ENCODE assay signal across 19 mouse cellular contexts in the genomic region with DNA sequence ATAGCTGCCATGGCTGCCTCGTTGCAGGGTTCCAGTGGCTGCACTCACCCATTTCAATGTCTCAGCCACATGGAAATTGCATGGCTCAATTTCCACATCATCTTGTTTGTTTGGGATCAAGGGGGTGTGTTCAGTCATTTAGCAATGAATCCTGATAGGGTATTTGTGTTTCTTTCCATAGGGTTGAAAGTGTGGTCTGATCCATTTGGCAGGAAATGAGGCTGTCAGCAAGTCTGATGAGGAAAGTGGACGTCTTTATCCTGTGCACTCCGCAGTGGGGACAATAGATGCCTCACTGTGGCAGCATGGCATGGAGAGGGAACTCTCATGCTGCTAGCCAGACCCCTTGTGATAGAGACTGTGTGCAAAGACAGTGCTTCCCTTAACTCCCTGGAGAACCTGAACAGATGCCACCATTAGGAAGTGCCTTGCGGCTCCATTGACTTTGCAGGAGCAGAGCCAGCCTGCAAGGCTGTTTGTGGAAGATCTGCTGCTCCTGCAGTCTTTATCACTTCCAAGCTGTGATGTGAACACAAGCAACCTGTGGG. TPM values are rescaled to one million over a fixed set of nuclear protein-coding genes. Genes with fewer than 3 reads are reported as not detected.
DNase-seq lines count a peak whose midpoint lies in the region; ATAC-seq and TF ChIP-seq lines count a peak whose summit lies in the region.
"Had no signal": no experiment of that assay in that cellular context is flagged by ENCODE, and none has a peak within 500 bp of the region (broad histone marks: within the 10 kb centered on the region; RNA-seq: fewer than 3 reads in every experiment).

No protein-coding gene starts in this region.

- H3K27me3 ChIP-seq in lung, embryonic 14.5 days (ENCODE audit: insufficient read depth, low read length): no peaks in the 10 kb centered on the region
- peaks cover 17% of the 10 kb centered on the region for H3K27me3 ChIP-seq in forebrain, embryonic 10.5 days (ENCODE audit: poor library complexity, severe bottlenecking)
- H3K27me3 ChIP-seq in hindbrain, embryonic 13.5 days: no peaks in the 10 kb centered on the region
- no peaks in the 10 kb centered on the region for H3K27me3 ChIP-seq in heart, adult 2 months (ENCODE audit: control insufficient read depth, insufficient read depth, low read length)
- H3K27me3 ChIP-seq: heart, embryonic 15.5 days; lung, embryonic 15.5 days; megakaryocyte, embryonic 14.5 days had no signal

- H3K4me2 ChIP-seq in lung, embryonic 14.5 days: no peak overlapping the region
- H3K4me2 ChIP-seq in hindbrain, embryonic 13.5 days: no peak overlapping the region
- H3K4me2 ChIP-seq: heart, embryonic 15.5 days; lung, embryonic 15.5 days had no signal

- intact Hi-C loops in heart, adult 2 months (cut with DNase I): no loop called here

- H3K27ac ChIP-seq in lung, embryonic 14.5 days (ENCODE audit: low read depth): no peak overlapping the region
- peak overlapping the region; percentile 53; the same call in 1 of the 2 replicates for H3K27ac ChIP-seq in forebrain, embryonic 10.5 days
- H3K27ac ChIP-seq in hindbrain, embryonic 13.5 days: peak overlapping the region; percentile 40
- no peak overlapping the region for H3K27ac ChIP-seq in heart, adult 2 months
- H3K27ac ChIP-seq: heart, embryonic 15.5 days; kidney, postnatal 0 days; lung, embryonic 15.5 days had no signal

- no peaks in the 10 kb centered on the region for H3K79me2 ChIP-seq in heart, adult 2 months (replicated peaks; ENCODE audit: control insufficient read depth, insufficient read depth, low read length)

- WGBS in lung, embryonic 14.5 days: 60% methylated on average over 4 of the region's 4 CpGs
- 75% methylated on average over 4 of the region's 4 CpGs for WGBS in forebrain, embryonic 10.5 days
- 39% methylated on average over 4 of the region's 4 CpGs for WGBS in hindbrain, embryonic 13.5 days
- WGBS in heart, adult 2 months: 54% methylated on average over 4 of the region's 4 CpGs

- no peaks in the 10 kb centered on the region for H3K4me1 ChIP-seq in lung, embryonic 14.5 days (ENCODE audit: insufficient read depth)
- H3K4me1 ChIP-seq in forebrain, embryonic 10.5 days: peaks cover 53% of the 10 kb centered on the region
- peaks cover 35% of the 10 kb centered on the region for H3K4me1 ChIP-seq in hindbrain, embryonic 13.5 days (replicated peaks)
- peaks cover 7% of the 10 kb centered on the region for H3K4me1 ChIP-seq in heart, adult 2 months (ENCODE audit: control insufficient read depth, insufficient read depth, low read length)

- no peak for TF ChIP-seq EP300 in heart, adult 2 months (IDR thresholded peaks at IDR 0.05; ENCODE audit: insufficient read depth, low read depth, low read length)

- ATAC-seq in lung, embryonic 14.5 days (ENCODE audit: insufficient read depth): peak; percentile 22; the same call in 1 of the 2 replicates
- ATAC-seq in hindbrain, embryonic 13.5 days (ENCODE audit: low FRiP score): peak; percentile 37; the same call in 1 of the 2 replicates
- ATAC-seq: inflammation-experienced regulatory T-cells, adult 6 months had no signal

- H3K36me3 ChIP-seq in lung, embryonic 14.5 days (ENCODE audit: insufficient read depth): peaks cover 10% of the 10 kb centered on the region
- peaks cover 23% of the 10 kb centered on the region for H3K36me3 ChIP-seq in forebrain, embryonic 10.5 days (replicated peaks)
- peaks cover 6% of the 10 kb centered on the region; the same call in 1 of the 2 replicates for H3K36me3 ChIP-seq in hindbrain, embryonic 13.5 days
- H3K36me3 ChIP-seq in heart, adult 2 months (ENCODE audit: control insufficient read depth, insufficient read depth, low read length): peaks cover 5% of the 10 kb centered on the region; the same call in 1 of the 2 replicates

- DNase-seq in lung, embryonic 14.5 days: no peak
- no peak for DNase-seq in lung, postnatal 14 days
- DNase-seq in MN1 (ENCODE audit: low spot score): peak; percentile 14
- DNase-seq in forebrain, embryonic 10.5 days (ENCODE audit: extremely low spot score, low spot score): no peak
- no peak for DNase-seq in heart, adult 2 months
- DNase-seq in layer of hippocampus, adult 8-10 months (ENCODE audit: low spot score in 2 of 2): no peak
- DNase-seq in gastrocnemius, adult 8-10 months (ENCODE audit: low spot score in 2 of 2): no peak
- DNase-seq: adrenal gland, adult 8-10 months; cerebellum, adult 8-10 months; heart, adult 11 months; liver; right cerebral cortex, postnatal 4 days; thymus, adult 18-20 months had no signal

- H3K4me3 ChIP-seq in lung, embryonic 14.5 days (ENCODE audit: low read depth, low read length): no peak overlapping the region
- H3K4me3 ChIP-seq in forebrain, embryonic 10.5 days: no peak overlapping the region
- no peak overlapping the region for H3K4me3 ChIP-seq in hindbrain, embryonic 13.5 days
- no peak overlapping the region for H3K4me3 ChIP-seq in heart, adult 2 months
- H3K4me3 ChIP-seq: heart, embryonic 15.5 days; lung, embryonic 15.5 days; megakaryocyte, embryonic 14.5 days had no signal

- no peak overlapping the region for H3K9ac ChIP-seq in lung, embryonic 14.5 days
- no peak overlapping the region for H3K9ac ChIP-seq in hindbrain, embryonic 13.5 days
- H3K9ac ChIP-seq in heart, adult 2 months (ENCODE audit: low read depth, low read length): no peak overlapping the region
- H3K9ac ChIP-seq: heart, embryonic 15.5 days; lung, embryonic 15.5 days had no signal

- TF ChIP-seq CTCF in lung, embryonic 14.5 days (IDR thresholded peaks at IDR 0.05; ENCODE audit: low read depth): no peak
- TF ChIP-seq CTCF in heart, adult 2 months (IDR thresholded peaks at IDR 0.05): no peak

- no peaks in the 10 kb centered on the region for H3K9me3 ChIP-seq in lung, embryonic 14.5 days (ENCODE audit: low read depth, low read length)
- H3K9me3 ChIP-seq in forebrain, embryonic 10.5 days: no peaks in the 10 kb centered on the region
- H3K9me3 ChIP-seq in hindbrain, embryonic 13.5 days: no peaks in the 10 kb centered on the region
- H3K9me3 ChIP-seq: heart, embryonic 15.5 days; lung, embryonic 15.5 days; megakaryocyte, embryonic 14.5 days had no signal

- TF ChIP-seq POLR2A in heart, adult 2 months (IDR thresholded peaks at IDR 0.05; ENCODE audit: insufficient read depth, low read depth, low read length): no peak

RNA-seq across cellular contexts. Expression of gene Smim20, which starts 10.9 kb away (rescaled TPM):
- 93.7 and 98.3 TPM in 2 replicates for polyA plus RNA-seq in lung, embryonic 14.5 days (2014; fragmentation: Nextera tagmentation; extraction: Ambion mirVana)
- 68.0 and 72.6 TPM in 2 replicates for polyA plus RNA-seq in forebrain, embryonic 10.5 days (2016; fragmentation: Nextera tagmentation; extraction: Ambion mirVana)
- 76.0 and 76.6 TPM in 2 replicates for polyA plus RNA-seq in hindbrain, embryonic 13.5 days (2015; fragmentation: Nextera tagmentation; extraction: Ambion mirVana)
- 10 to 100 TPM; 92.3 to 100.0 TPM for total RNA-seq in heart, adult 2 months (2021)
- polyA plus RNA-seq in heart, adult 2 months (2012; rRNA removed): 115 and 189 TPM in 2 replicates
- total RNA-seq in layer of hippocampus, adult 8-10 months (2022): 10 to 100 TPM; 39.2 to 46.5 (median 44.4) TPM
- total RNA-seq in gastrocnemius, adult 8-10 months (2022): 10 to 100 TPM; 55.1 to 62.3 (median 58.3) TPM

Comparison
In these comparisons a context has a peak if more than half of its experiments do, and no peak if none do; other contexts are left out.
1. H3K27ac ChIP-seq: peak in forebrain, embryonic 10.5 days (single experiment) and hindbrain, embryonic 13.5 days (single experiment); none in lung, embryonic 14.5 days (single experiment) and heart, adult 2 months (single experiment).